Comparison of ENCODE assay signal across 21 mouse cellular contexts in the genomic region with DNA sequence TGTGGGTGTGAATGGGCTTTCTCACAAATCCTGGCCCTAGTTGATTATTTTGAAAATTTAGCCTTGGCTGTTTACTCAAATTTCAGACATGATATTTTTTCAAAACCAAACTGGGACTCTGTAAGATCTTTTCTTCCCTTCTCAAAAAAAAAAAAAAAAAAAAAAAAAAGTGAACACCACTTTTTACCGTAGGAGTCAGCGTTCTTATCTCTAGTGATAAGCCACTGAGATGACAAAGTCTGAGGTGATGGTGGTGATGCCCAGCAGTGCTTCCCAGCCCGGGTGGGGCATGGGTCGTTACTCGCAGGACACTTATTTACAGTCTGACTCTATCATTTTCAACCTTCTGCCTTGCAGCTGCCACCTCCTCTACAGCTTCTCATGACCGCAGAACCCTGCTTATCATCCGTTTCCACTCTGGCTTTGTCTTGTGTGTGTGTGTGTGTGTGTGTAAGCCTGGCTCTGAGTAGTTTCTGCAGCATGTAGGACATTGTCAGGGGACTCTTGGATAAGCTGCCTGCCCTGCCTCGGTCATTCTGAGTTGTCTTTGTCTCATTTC.
DNase-seq lines count a peak whose midpoint lies in the region; ATAC-seq and TF ChIP-seq lines count a peak whose summit lies in the region.
"Had no signal": no experiment of that assay in that cellular context is flagged by ENCODE, and none has a peak within 500 bp of the region (broad histone marks: within the 10 kb centered on the region; RNA-seq: fewer than 3 reads in every experiment).

No protein-coding gene starts in this region.

- DNase-seq in heart, adult 8-10 months (ENCODE audit: low spot score): no peak
- DNase-seq in G1E (ENCODE audit: low spot score): no peak
- DNase-seq in c-Kit-positive CD71-positive TER-119-positive erythroid progenitor cells, embryonic 14.5 days (ENCODE audit: low spot score): peak; percentile 10
- no peak for DNase-seq in urinary bladder, postnatal 10 days (ENCODE audit: low spot score)
- no peak for DNase-seq in thymus, postnatal 0 days (ENCODE audit: low spot score)
- DNase-seq: adrenal gland, postnatal 14 days; cerebellum, postnatal 14 days; kidney, adult 9 months; lung, postnatal 14 days; midbrain, embryonic 14.5 days; right cerebral cortex, postnatal 14 days; thymus, postnatal 36 days had no signal

- H3K4me1 ChIP-seq in heart, embryonic 14.5 days (ENCODE audit: control insufficient read depth in 2 of 2, insufficient read depth in 2 of 2, low read length in 2 of 2): peaks cover 12 to 19% of the 10 kb centered on the region in 2 experiments
- no peaks in the 10 kb centered on the region for H3K4me1 ChIP-seq in G1E (ENCODE audit: insufficient read depth, low read depth, low read length)
- no peaks in the 10 kb centered on the region for H3K4me1 ChIP-seq in liver, embryonic 16.5 days (ENCODE audit: control insufficient read depth, low read depth, low read length)
- H3K4me1 ChIP-seq: neural tube, embryonic 12.5 days had no signal

- ATAC-seq in heart, embryonic 14.5 days (ENCODE audit: insufficient number of reproducible peaks, insufficient read depth, low FRiP score, low read depth): no peak
- ATAC-seq in G1E (ENCODE audit: extremely low read depth, insufficient number of reproducible peaks, low FRiP score, poor library complexity, severe bottlenecking): peak; percentile 15
- ATAC-seq in liver, embryonic 16.5 days (ENCODE audit: low read depth): peak; percentile 75
- ATAC-seq: forebrain, embryonic 15.5 days; hindbrain, postnatal 0 days had no signal

- H3K9me3 ChIP-seq in heart, embryonic 14.5 days (ENCODE audit: control insufficient read depth, low read length): no peaks in the 10 kb centered on the region
- no peaks in the 10 kb centered on the region for H3K9me3 ChIP-seq in G1E (replicated peaks)
- no peaks in the 10 kb centered on the region for H3K9me3 ChIP-seq in liver, embryonic 16.5 days (replicated peaks; ENCODE audit: control insufficient read depth, low read length)
- H3K9me3 ChIP-seq: embryonic facial prominence, embryonic 10.5 days; forebrain, embryonic 15.5 days; limb, embryonic 12.5 days; neural tube, embryonic 12.5 days had no signal

- WGBS in heart, embryonic 14.5 days: 4% methylated on average over 8 of the region's 8 CpGs
- 8% methylated on average over 8 of the region's 8 CpGs for WGBS in liver, embryonic 16.5 days (ENCODE audit: insufficient replicate concordance)

- no peak overlapping the region for H3K4me3 ChIP-seq in heart, embryonic 14.5 days (ENCODE audit: control insufficient read depth in 1 of 2, insufficient read depth in 1 of 2, low read depth in 1 of 2, low read length in 2 of 2)
- H3K4me3 ChIP-seq in G1E (ENCODE audit: low read depth, low read length): no peak overlapping the region
- H3K4me3 ChIP-seq in liver, embryonic 16.5 days (ENCODE audit: low read depth, low read length): no peak overlapping the region
- H3K4me3 ChIP-seq: embryonic facial prominence, embryonic 10.5 days; erythroblast, embryonic 14.5 days; forebrain, embryonic 15.5 days; left cerebral cortex, adult 2 months; limb, embryonic 12.5 days; neural tube, embryonic 12.5 days had no signal

- no peaks in the 10 kb centered on the region for H3K36me3 ChIP-seq in heart, embryonic 14.5 days (ENCODE audit: control insufficient read depth, insufficient read depth, low read length)
- H3K36me3 ChIP-seq in G1E (replicated peaks): no peaks in the 10 kb centered on the region
- H3K36me3 ChIP-seq in liver, embryonic 16.5 days (ENCODE audit: control insufficient read depth, insufficient read depth): no peaks in the 10 kb centered on the region
- H3K36me3 ChIP-seq: embryonic facial prominence, embryonic 10.5 days; forebrain, embryonic 15.5 days; limb, embryonic 12.5 days; neural tube, embryonic 12.5 days had no signal

- TF ChIP-seq CTCF in G1E (IDR thresholded peaks at IDR 0.05; ENCODE audit: low read depth, low read length): no peak

- H3K9ac ChIP-seq in heart, embryonic 14.5 days (ENCODE audit: low read length): no peak overlapping the region
- no peak overlapping the region for H3K9ac ChIP-seq in liver, embryonic 16.5 days (ENCODE audit: low read depth, low read length)
- H3K9ac ChIP-seq: forebrain, embryonic 15.5 days; limb, embryonic 12.5 days; neural tube, embryonic 12.5 days had no signal

- H3K27ac ChIP-seq in heart, embryonic 14.5 days (replicated peaks in 1 of 2; ENCODE audit: control insufficient read depth in 1 of 2, insufficient read depth in 1 of 2, low read depth in 2 of 2, low read length in 2 of 2): no peak overlapping the region
- H3K27ac ChIP-seq in liver, embryonic 16.5 days (ENCODE audit: low read length): no peak overlapping the region
- H3K27ac ChIP-seq: embryonic facial prominence, embryonic 10.5 days; hindbrain, postnatal 0 days; left cerebral cortex, adult 2 months; limb, embryonic 12.5 days; neural tube, embryonic 12.5 days had no signal

- H3K27me3 ChIP-seq in heart, embryonic 14.5 days (ENCODE audit: control insufficient read depth, insufficient read depth, low read length): no peaks in the 10 kb centered on the region
- H3K27me3 ChIP-seq in G1E (ENCODE audit: insufficient read depth, low read length): 0 out of 2 replicates have a peak, but pooled peaks cover 2% of the 10 kb centered on the region
- no peaks in the 10 kb centered on the region for H3K27me3 ChIP-seq in liver, embryonic 16.5 days (ENCODE audit: control insufficient read depth, insufficient read depth, low read depth, low read length)
- H3K27me3 ChIP-seq: forebrain, embryonic 15.5 days; limb, embryonic 12.5 days; neural tube, embryonic 12.5 days had no signal

- peak overlapping the region; percentile 41 for H3K4me2 ChIP-seq in heart, embryonic 14.5 days (ENCODE audit: low read length)
- no peak overlapping the region for H3K4me2 ChIP-seq in liver, embryonic 16.5 days (ENCODE audit: low read depth, low read length)
- H3K4me2 ChIP-seq: forebrain, embryonic 15.5 days; limb, embryonic 12.5 days; neural tube, embryonic 12.5 days had no signal
